Mouse (Mus musculus) stomach, postnatal 0 days (tissue): Measurements from ENCODE around the gene Macrod1.

ENCODE experiments used
- CTCF ChIP-seq: IDR thresholded peaks from 2 replicates; pipeline ENCODE4 v1.5.1; 2016; ENCODE audit warnings: antibody characterized with exemption, low read depth, mild to moderate bottlenecking, moderate library complexity
- EP300 ChIP-seq: optimal IDR thresholded peaks from 2 replicates; pipeline ENCODE3; 2016; ENCODE audit warnings: antibody characterized with exemption

- TF ChIP-seq CTCF (no peak), EP300 (no peak)
Measured at GRCm38 (mm10) chr19:7067344-7068050, 10.9 kb downstream of the Macrod1 start.
